Mouse (Mus musculus): ENCODE results near the gene Mad2l1bp. TPM values are rescaled to one million over a fixed set of nuclear protein-coding genes. Genes with fewer than 3 reads are reported as not detected.

Gene Mad2l1bp
- 21.7 and 27.4 TPM in 2 replicates for total RNA-seq (2014; fragmentation: Nextera tagmentation)
- total RNA-seq (2017): 12.7 and 14.0 TPM in 2 replicates
- 7.8 and 12.8 TPM in 2 replicates for polyA plus RNA-seq (2012)

GRCm38 (mm10) chr17:46152847-46153782 lies at the start of gene Mad2l1bp:
Gene Mad2l1bp, minus strand, starts transcription at chr17:46153553.
- H3K9me3 ChIP-seq (replicated peaks): no peaks in the 10 kb centered on the region
- peak; percentile 94 for ATAC-seq (ENCODE audit: extremely low read depth, insufficient number of reproducible peaks, low FRiP score, poor library complexity, severe bottlenecking)
- H3K4me3 ChIP-seq (ENCODE audit: low read depth, low read length): peak within 1 kb of the TSS; percentile 83
- TF ChIP-seq CTCF (IDR thresholded peaks at IDR 0.05; ENCODE audit: low read depth, low read length) (no peak), POLR2AphosphoS5 (IDR thresholded peaks at IDR 0.05; ENCODE audit: insufficient replicate concordance, low read depth, low read length) (peak; percentile 83; the same call in 1 of the 2 replicates), GATA2 (IDR thresholded peaks at IDR 0.05; ENCODE audit: borderline replicate concordance, low read depth, low read length) (no peak)
- no peaks in the 10 kb centered on the region for H3K27me3 ChIP-seq (ENCODE audit: insufficient read depth, low read length)
- DNase-seq (ENCODE audit: low spot score): peak; percentile 85
- H3K4me1 ChIP-seq (ENCODE audit: insufficient read depth, low read depth, low read length): peaks cover 38% of the 10 kb centered on the region
- peaks cover 20% of the 10 kb centered on the region for H3K36me3 ChIP-seq (replicated peaks)

- TF ChIP-seq TAL1 (conservative IDR thresholded peaks at IDR 0.05; ENCODE audit: low read depth, low read length) (no peak), GATA1 (IDR thresholded peaks at IDR 0.05; ENCODE audit: borderline replicate concordance, low read length) (no peak), GATA2 (IDR thresholded peaks at IDR 0.05; ENCODE audit: borderline replicate concordance, low read depth, low read length) (no peak), POLR2AphosphoS5 (IDR thresholded peaks at IDR 0.05; ENCODE audit: insufficient replicate concordance, low read depth, low read length) (no peak), CTCF (IDR thresholded peaks at IDR 0.05; ENCODE audit: low read depth, low read length) (no peak)
- H3K9me3 ChIP-seq (replicated peaks): no peaks in the 10 kb centered on the region
- H3K4me1 ChIP-seq (ENCODE audit: insufficient read depth, low read depth, low read length): peaks cover 50% of the 10 kb centered on the region
- no peaks in the 10 kb centered on the region for H3K27me3 ChIP-seq (ENCODE audit: insufficient read depth, low read length)
- ATAC-seq (ENCODE audit: extremely low read depth, insufficient number of reproducible peaks, low FRiP score, poor library complexity, severe bottlenecking) (no peak; the same call in 1 of the 2 replicates), DNase-seq (ENCODE audit: low spot score) (peak; percentile 27)
- peaks cover 59% of the 10 kb centered on the region for H3K36me3 ChIP-seq (replicated peaks)
- H3K4me3 ChIP-seq (ENCODE audit: low read depth, low read length): peak overlapping the region; percentile 97
These were observed 49.7 kb upstream of the Mad2l1bp start for GRCm38 (mm10) chr17:46203078-46203477.

- peaks cover 50% of the 10 kb centered on the region for H3K4me1 ChIP-seq (ENCODE audit: insufficient read depth, low read depth, low read length)
- DNase-seq (ENCODE audit: low spot score): peak; percentile 88
- TF ChIP-seq POLR2AphosphoS5 (IDR thresholded peaks at IDR 0.05; ENCODE audit: insufficient replicate concordance, low read depth, low read length): no peak
- no peak for TF ChIP-seq GATA1 (IDR thresholded peaks at IDR 0.05; ENCODE audit: borderline replicate concordance, low read length)
- TF ChIP-seq TAL1 (conservative IDR thresholded peaks at IDR 0.05; ENCODE audit: low read depth, low read length): no peak
- no peak for TF ChIP-seq GATA2 (IDR thresholded peaks at IDR 0.05; ENCODE audit: borderline replicate concordance, low read depth, low read length)
- no peak for TF ChIP-seq CTCF (IDR thresholded peaks at IDR 0.05; ENCODE audit: low read depth, low read length)
- no peaks in the 10 kb centered on the region for H3K9me3 ChIP-seq (replicated peaks)
- peak within 1 kb of the TSS; percentile 97 for H3K4me3 ChIP-seq (ENCODE audit: low read depth, low read length)
- H3K36me3 ChIP-seq (replicated peaks): peaks cover 59% of the 10 kb centered on the region
- peak; percentile 74 for ATAC-seq (ENCODE audit: extremely low read depth, insufficient number of reproducible peaks, low FRiP score, poor library complexity, severe bottlenecking)
- no peaks in the 10 kb centered on the region for H3K27me3 ChIP-seq (ENCODE audit: insufficient read depth, low read length)
These were observed 49.2 kb upstream of the Mad2l1bp start, which contains the start of the genes Polh and Xpo5 for GRCm38 (mm10) chr17:46202421-46203071. Gene Polh, minus strand, starts transcription at chr17:46202645. Gene Xpo5, plus strand, starts transcription at chr17:46202782.

GRCm38 (mm10) chr17:46201151-46201550 lies 47.8 kb upstream of the Mad2l1bp start:
- DNase-seq (ENCODE audit: low spot score) (peak; percentile 40), ATAC-seq (ENCODE audit: extremely low read depth, insufficient number of reproducible peaks, low FRiP score, poor library complexity, severe bottlenecking) (no peak)
- Histone ChIP-seq H3K4me3 (ENCODE audit: low read depth, low read length) (peak overlapping the region; percentile 97), H3K9me3 (replicated peaks) (no peaks in the 10 kb centered on the region), H3K27me3 (ENCODE audit: insufficient read depth, low read length) (no peaks in the 10 kb centered on the region), H3K4me1 (ENCODE audit: insufficient read depth, low read depth, low read length) (peaks cover 44% of the 10 kb centered on the region), H3K36me3 (replicated peaks) (peaks cover 59% of the 10 kb centered on the region)
- no peak for TF ChIP-seq TAL1 (conservative IDR thresholded peaks at IDR 0.05; ENCODE audit: low read depth, low read length)
- TF ChIP-seq CTCF (IDR thresholded peaks at IDR 0.05; ENCODE audit: low read depth, low read length): no peak
- no peak for TF ChIP-seq GATA1 (IDR thresholded peaks at IDR 0.05; ENCODE audit: borderline replicate concordance, low read length)
- no peak for TF ChIP-seq POLR2AphosphoS5 (IDR thresholded peaks at IDR 0.05; ENCODE audit: insufficient replicate concordance, low read depth, low read length)
- no peak for TF ChIP-seq GATA2 (IDR thresholded peaks at IDR 0.05; ENCODE audit: borderline replicate concordance, low read depth, low read length)

GRCm38 (mm10) chr17:46188829-46189228 lies 35.5 kb upstream of the Mad2l1bp start:
- H3K4me3 ChIP-seq (ENCODE audit: low read depth, low read length): no peak overlapping the region
- TF ChIP-seq POLR2AphosphoS5 (IDR thresholded peaks at IDR 0.05; ENCODE audit: insufficient replicate concordance, low read depth, low read length): no peak
- TF ChIP-seq GATA1 (IDR thresholded peaks at IDR 0.05; ENCODE audit: borderline replicate concordance, low read length): no peak
- TF ChIP-seq TAL1 (conservative IDR thresholded peaks at IDR 0.05; ENCODE audit: low read depth, low read length): no peak
- TF ChIP-seq GATA2 (IDR thresholded peaks at IDR 0.05; ENCODE audit: borderline replicate concordance, low read depth, low read length): no peak
- TF ChIP-seq CTCF (IDR thresholded peaks at IDR 0.05; ENCODE audit: low read depth, low read length): no peak
- H3K36me3 ChIP-seq (replicated peaks): peaks cover 94% of the 10 kb centered on the region
- H3K4me1 ChIP-seq (ENCODE audit: insufficient read depth, low read depth, low read length): peaks cover 5% of the 10 kb centered on the region
- DNase-seq (ENCODE audit: low spot score): no peak
- no peak for ATAC-seq (ENCODE audit: extremely low read depth, insufficient number of reproducible peaks, low FRiP score, poor library complexity, severe bottlenecking)
- H3K9me3 ChIP-seq (replicated peaks): no peaks in the 10 kb centered on the region
- H3K27me3 ChIP-seq (ENCODE audit: insufficient read depth, low read length): no peaks in the 10 kb centered on the region

GRCm38 (mm10) chr17:46182273-46182672 lies 28.9 kb upstream of the Mad2l1bp start:
- TF ChIP-seq GATA1 (IDR thresholded peaks at IDR 0.05; ENCODE audit: borderline replicate concordance, low read length) (no peak), TAL1 (conservative IDR thresholded peaks at IDR 0.05; ENCODE audit: low read depth, low read length) (no peak), POLR2AphosphoS5 (IDR thresholded peaks at IDR 0.05; ENCODE audit: insufficient replicate concordance, low read depth, low read length) (no peak), CTCF (IDR thresholded peaks at IDR 0.05; ENCODE audit: low read depth, low read length) (no peak), GATA2 (IDR thresholded peaks at IDR 0.05; ENCODE audit: borderline replicate concordance, low read depth, low read length) (no peak)
- DNase-seq (ENCODE audit: low spot score) (no peak), ATAC-seq (ENCODE audit: extremely low read depth, insufficient number of reproducible peaks, low FRiP score, poor library complexity, severe bottlenecking) (no peak)
- no peak overlapping the region for H3K4me3 ChIP-seq (ENCODE audit: low read depth, low read length)
- peaks cover 96% of the 10 kb centered on the region for H3K36me3 ChIP-seq (replicated peaks)
- H3K4me1 ChIP-seq (ENCODE audit: insufficient read depth, low read depth, low read length): peaks cover 2% of the 10 kb centered on the region; the same call in 1 of the 2 replicates
- no peaks in the 10 kb centered on the region for H3K9me3 ChIP-seq (replicated peaks)
- no peaks in the 10 kb centered on the region for H3K27me3 ChIP-seq (ENCODE audit: insufficient read depth, low read length)
